Mouse (Mus musculus) stomach, postnatal 0 days (tissue): ENCODE measurements around the gene Nfkb2.

Source experiments
- CTCF ChIP-seq: IDR thresholded peaks from 2 replicates; pipeline ENCODE4 v1.5.1; 2016; ENCODE audit warnings: antibody characterized with exemption, low read depth, mild to moderate bottlenecking, moderate library complexity
- EP300 ChIP-seq: optimal IDR thresholded peaks from 2 replicates; pipeline ENCODE3; 2016; ENCODE audit warnings: antibody characterized with exemption

GRCm38 (mm10) chr19:46286926-46287325, 17.2 kb upstream of the Nfkb2 start:
- TF ChIP-seq CTCF (no peak), EP300 (no peak)
